Mouse (Mus musculus): ENCODE measurements around the gene Lad1.

Gene Lad1

DNA sequence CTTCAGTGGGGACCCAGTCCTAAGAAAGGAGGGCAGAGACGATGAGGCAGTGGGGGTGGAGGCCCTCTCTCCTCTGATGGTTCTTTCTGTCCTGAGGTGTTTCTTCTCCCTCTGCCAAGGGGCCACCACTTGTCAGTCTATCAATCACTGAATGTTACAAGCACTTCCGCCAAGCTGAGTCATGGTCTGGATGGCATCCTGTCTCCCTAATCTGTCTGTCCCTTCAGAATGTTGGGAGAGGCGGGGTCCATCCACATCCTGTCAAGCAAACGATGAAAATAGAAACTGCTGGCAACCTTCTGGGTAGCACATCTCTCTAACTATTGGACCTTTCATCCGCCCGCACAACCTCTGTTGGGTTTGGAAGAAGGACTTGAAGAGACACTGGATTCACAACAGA lies 26.1 kb downstream of the Lad1 start:
- no peak for DNase-seq (ENCODE audit: extremely low read depth, low read depth)

GRCm38 (mm10) chr1:135846632-135847031 lies 28.2 kb downstream of the Lad1 start:
- DNase-seq (ENCODE audit: extremely low read depth, low read depth): no peak

DNA sequence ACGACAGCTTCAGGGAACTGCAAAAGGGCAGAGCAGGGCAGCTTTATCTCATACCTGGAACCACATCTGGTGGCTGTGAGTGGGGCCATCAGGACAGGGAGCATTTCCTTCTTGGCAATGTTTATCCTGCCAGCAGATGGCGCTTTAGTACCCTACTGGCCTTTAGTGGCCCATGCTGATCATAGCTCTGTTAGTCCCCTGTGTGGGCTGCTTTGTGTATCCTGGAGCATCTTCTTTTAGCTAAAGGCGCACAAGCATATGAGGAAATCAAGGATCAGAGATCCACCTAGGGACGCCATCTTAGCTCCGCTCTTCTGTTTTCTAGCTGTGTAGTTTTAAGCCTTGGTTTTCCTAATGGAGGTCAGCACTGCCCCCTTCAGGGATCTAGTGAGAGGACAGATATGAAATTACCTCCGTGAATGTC lies 28.8 kb downstream of the Lad1 start:
- peak; percentile 72 for DNase-seq (ENCODE audit: extremely low read depth, low read depth)

DNA sequence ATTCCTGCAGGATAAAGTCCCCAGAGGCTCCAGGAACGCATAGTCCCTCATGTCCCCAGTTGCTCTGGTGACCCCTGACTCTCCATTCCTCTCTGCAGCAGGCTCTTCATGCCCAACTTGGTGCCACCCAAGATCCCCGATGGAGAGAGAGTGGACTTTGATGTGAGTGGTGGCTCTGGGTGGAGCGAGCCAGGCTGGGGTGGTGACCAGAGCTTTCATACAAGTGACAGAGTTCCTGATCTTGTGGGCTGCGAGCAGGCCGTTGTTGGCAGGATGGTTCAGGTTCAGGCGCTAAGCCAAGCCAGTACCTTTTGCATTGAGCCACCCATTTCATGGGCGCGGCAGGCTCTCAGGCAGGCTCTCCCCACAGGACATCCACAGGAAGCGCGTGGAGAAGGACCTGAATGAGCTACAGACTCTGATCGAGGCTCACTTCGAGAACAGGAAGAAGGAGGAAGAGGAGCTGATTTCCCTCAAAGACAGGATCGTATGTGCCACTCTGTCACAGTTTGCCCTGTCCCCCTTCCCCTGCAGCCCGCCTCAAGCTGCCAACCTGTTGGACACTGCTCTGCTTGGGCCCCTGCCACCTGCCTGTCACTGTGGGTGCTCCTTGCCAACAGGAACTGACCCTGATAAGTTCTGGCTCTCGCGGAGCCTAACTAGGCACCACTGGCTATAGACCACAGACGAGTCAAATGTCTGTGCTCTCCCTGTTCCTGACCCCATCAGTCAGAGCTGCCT lies 29.4 kb downstream of the Lad1 start:
- DNase-seq (ENCODE audit: extremely low read depth, low read depth): no peak

DNA sequence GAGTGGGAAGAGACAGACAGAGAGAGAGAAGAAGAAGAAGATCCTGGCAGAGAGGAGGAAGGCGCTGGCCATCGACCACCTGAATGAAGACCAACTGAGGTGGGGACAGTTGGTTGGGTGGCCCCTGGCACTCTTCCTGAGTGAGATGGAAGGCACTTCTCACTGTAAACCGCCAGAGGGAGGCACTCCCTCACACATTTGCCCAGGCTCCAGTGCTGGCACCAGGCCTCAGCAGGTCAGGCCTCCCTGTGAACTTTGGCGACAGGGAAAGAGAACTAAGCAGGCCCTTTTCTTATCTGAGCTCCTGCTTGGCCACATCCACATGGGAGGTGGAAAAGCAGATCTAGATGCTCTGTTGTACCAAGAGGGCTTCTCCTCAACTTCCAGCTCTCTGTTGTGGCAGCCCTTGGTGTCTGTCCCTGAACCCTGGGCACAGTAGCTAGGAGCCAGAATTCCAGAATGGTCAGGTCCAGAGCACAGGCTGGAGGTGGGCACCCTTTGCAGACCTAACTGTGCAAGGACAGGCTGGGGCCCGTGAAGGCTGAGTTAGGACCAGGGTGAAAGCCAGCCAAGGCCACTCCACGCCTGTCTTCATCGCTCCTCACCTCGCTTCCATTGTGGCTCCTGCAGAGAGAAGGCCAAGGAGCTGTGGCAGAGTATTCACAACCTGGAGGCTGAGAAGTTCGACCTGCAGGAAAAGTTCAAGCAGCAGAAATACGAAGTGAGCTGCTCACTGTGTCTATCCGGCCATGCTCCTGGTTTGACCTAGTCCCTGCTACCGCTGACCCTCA lies 32.5 kb downstream of the Lad1 start:
- no peak for DNase-seq (ENCODE audit: extremely low read depth, low read depth)

GRCm38 (mm10) chr1:135852044-135852756 lies 33.8 kb downstream of the Lad1 start:
- no peak for DNase-seq (ENCODE audit: extremely low read depth, low read depth)

DNA sequence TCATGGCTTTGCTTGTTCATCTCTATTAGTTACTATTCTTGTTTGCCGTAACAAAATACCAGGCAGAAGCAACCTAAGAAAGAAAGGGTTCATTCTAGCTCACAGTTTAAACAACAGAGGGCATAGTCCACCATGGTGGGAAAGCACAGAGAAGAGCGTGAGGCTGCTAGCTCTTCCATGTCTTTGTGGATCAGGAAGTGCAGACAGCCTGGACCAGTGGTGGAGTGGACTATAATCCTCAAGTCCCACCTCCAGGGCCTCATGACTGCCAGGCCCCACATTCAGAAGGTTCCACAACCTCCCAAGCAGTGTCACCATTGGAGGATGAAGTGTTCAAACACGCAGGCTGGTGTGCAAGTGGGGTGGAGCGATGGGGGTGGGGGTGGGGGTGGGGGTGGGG lies 34.8 kb downstream of the Lad1 start:
- DNase-seq (ENCODE audit: extremely low read depth, low read depth): no peak

DNA sequence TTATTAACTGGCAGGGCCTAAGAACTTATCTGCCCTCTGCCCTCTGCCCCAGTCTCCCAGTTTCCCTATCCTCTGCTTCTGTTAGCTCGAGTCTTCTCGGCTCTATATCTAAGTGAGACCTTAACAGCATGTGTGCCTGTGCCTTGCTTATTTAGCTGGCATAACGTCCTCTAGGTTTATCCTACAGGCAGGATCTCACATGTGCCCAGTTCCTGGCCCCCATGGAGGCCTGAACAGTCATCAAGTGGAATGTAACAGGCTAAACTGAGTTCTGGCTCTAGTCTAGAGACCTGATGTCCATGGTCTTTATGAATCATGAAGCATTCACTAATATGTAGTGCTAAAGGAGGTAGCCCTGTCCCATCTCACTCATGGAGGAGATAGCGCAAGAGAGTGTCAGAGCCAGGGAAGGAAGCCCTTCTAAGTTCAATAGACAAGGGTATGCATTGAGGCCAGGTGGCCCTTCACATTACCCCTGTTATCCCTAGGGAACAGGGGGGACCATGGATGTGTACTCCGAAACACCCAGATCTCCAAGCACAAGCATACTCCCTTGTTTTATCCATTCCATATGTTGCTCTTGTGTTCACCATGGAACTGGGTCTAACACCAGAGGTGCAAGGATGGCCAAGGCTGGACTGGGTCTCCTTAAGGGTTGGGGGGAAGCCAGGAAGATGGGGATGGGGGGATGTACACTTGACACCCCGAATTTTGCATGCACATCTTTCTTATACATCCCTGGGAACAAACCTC lies 36.4 kb downstream of the Lad1 start:
- no peak for DNase-seq (ENCODE audit: extremely low read depth, low read depth)

- DNase-seq (ENCODE audit: extremely low read depth, low read depth): no peak
Measured at GRCm38 (mm10) chr1:135855344-135855687, 36.9 kb downstream of the Lad1 start.

DNA sequence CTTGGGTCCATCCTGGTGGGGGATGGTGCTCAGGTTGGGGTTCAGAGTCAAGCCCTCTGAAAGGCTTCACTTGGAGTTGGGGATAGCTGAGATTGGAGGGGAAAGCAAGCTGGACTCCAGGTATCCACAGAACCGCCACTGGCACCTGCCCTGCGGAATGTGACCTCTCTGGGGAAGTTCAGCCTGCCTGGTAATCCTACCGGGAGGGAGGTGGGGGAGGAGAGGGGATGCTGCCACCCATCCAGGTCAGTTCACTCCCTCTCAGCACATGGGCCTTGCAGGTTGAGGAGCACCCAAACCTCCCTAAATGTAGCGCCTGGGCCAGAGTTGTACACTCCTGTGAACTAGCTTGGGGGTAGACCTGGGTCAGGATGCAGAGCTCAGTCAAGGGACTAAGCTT lies 37.7 kb downstream of the Lad1 start:
- no peak for DNase-seq (ENCODE audit: extremely low read depth, low read depth)

DNA sequence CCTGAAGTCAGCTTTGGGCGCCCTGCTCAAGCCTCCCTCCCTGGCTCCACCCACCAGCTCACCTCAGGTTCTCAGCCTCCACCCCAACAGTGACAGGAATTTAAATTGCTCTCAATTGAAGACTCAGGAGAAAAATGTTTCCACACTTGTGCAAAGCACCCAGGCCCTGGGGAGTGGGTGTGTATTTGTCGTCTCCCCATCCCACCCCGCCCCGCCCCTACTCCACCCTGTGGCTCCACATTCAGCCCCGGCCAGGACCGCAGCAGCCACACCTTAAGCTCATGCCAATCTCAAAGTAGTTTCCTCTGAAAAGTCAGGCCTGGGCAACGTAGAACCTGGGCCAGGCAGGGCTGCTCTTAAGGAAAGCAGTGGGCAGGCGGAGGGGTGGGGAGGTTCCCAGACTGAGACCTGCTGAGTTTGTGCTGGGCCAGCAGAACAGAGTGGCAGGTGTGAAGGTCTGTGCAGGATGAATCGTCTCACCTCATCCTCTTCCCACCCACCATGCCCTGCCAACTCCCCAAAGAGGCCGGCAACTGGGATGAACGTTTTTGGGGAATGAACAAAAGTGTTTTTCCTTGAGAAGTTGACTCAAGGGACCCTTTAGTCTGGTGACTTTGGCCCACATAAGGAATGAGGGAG lies 38.9 kb downstream of the Lad1 start:
- no peak for DNase-seq (ENCODE audit: extremely low read depth, low read depth)

DNA sequence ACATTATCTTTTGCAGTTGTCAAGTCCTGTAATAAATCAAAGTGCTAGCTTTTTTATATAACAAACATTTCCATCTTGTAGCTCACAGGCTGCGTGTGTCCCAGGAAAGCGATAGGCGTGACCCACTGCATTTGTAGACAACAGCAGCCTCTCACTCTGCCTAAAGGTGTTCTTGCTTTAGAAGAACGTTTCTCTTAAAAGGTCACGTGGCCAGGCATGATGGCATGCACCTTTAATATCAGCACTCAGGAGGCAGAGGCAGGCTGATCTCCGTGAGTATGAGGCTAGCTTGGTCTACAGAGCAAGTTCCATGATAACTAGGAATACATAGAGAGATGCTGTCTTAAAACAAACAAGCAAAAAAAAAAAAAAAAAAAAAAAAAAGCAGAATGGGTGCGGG lies 40.1 kb downstream of the Lad1 start:
- DNase-seq (ENCODE audit: extremely low read depth, low read depth): no peak

DNA sequence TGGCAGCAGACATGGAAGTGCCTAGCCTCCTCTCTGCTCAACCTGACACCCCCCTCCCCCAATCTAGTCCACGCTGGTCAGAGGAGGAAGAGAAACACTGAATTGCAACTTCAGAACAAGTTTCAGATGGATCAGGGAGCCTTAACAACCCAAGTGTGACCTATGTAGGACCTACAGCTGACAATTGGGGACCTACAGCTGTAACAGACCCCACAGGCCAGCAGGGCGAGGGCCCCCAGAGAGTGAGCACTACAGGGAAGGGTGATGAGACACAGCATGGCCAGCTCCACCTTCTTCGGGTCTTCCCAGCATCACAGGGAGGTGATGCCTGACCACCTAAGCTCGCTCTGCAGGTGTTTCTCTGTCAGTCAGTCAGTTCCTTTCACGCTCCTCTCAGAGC lies 42.7 kb downstream of the Lad1 start:
- DNase-seq (ENCODE audit: extremely low read depth, low read depth): no peak

DNA sequence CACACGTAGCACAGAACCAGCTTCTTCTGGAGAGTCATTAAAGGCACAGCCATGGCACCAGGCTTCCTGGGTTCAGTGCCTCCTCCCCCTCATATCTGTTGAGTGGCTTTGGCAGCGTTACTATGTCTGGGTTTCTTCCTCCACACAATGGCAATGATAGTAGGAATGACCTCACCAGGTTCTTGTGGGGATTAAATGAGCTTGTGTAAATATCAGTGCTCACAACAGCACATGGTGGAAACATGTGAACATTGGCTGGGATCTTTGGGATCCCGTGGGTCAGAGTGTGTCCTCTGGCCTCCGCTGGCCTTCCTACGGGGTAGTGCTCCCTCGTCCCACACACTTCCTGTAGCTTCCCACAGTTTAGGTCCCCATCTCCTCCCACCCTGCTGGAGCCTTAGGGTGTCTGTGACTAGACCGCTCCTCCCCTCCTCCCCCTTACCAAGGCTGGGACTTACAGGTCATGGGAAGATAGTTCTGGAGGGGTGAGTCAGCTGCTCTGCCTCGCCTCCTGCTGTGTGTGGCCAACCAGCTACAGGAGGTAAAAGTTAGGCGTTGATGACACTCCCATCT lies 43.7 kb downstream of the Lad1 start:
- no peak for DNase-seq (ENCODE audit: extremely low read depth, low read depth)

DNA sequence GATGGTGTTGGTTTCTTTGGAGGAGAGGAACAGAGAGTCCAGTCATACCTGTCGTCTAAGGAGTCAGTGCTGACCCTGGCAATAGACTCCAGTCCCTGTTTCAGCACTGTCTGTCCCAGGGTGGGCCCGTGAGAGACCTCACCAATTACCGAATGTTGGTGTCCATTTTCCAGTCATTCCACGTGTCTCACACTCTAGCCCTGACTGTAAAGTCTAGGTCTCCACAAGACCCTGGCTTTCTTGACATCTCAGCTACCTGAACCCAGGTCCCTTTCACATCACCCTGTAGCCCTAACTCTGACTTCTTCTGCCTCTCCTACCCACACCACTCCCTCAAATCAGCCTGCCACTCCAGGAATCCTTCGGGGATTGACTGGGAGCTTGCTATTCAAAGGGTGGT lies 44.2 kb downstream of the Lad1 start:
- DNase-seq (ENCODE audit: extremely low read depth, low read depth): no peak

- no peak for DNase-seq (ENCODE audit: extremely low read depth, low read depth)
Measured at GRCm38 (mm10) chr1:135863786-135864335, 45.5 kb downstream of the Lad1 start.

DNA sequence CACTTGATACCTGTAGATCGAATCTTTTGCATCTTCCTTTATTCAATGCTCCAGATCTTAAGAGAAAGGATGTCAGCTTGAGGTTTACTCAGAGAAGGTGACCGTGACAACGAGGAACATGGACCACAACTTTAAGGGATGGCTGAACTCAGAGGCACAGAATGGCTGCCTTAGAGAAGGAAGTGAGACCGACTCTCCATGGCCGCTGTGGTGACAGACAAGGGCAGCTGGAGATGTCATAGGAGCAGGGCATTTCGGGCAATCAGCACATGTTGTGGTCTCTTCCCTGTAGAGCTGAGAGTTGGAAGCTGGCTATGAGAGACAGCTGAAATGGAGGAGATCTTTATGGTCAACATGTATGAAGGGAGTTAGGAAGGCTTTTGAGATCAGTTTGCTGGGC lies 46.4 kb downstream of the Lad1 start:
- DNase-seq (ENCODE audit: extremely low read depth, low read depth): no peak

DNA sequence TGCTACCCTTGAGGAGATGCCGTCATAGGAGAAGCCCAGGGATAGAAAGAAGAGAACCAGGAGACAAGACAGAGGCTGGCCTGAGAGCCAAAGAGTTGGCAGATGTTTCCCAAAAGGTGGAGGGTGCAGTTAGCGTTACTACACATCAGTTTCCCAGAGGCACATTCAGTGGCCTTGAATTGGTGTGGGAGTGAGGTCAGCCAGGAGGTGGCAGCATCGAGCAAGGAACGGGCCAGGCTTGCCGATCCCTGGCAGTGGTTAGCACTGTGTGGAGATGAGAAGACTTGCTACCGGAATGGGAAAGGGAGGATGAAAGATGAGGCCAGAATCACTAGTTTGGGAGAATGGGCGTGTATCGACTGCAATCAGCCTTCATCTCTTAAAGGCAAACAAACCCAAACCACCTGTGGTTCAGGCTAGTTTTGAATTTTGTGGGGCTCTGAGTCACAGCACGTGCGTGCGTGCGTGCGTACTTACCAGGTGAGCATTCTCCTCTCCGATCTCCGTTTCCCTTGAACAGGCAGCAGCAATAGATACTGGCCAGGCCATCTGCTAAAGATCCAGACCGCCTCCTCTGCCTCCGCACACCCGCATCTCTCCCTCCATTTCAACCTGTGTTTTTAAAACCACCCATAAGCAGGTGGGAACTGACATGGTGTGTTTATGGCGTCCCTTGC lies 47.3 kb downstream of the Lad1 start:
- DNase-seq (ENCODE audit: extremely low read depth, low read depth): peak; percentile 29

DNA sequence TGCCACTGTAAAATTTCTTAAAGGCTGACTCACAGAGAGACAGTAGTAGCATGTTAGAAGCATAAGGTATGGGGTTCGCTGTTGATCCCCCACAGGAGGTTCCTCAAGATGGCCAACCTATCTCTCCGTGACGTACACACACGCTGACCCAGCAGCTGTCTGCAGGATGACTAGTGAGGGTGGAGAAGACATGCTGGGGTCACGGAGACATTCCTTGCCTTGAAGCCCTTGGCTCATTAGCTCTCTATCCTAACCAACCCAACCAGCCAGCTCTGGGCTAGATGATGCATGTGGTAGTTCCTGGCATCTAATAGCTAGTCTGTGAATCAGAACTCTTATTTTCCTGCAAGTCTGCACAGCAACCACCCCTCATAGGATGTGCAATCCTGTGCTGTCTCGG lies 50.2 kb downstream of the Lad1 start:
- DNase-seq (ENCODE audit: extremely low read depth, low read depth): no peak

- no peak for DNase-seq (ENCODE audit: extremely low read depth, low read depth)
Measured at GRCm38 (mm10) chr1:135872991-135873390, 54.6 kb downstream of the Lad1 start.
